Mouse (Mus musculus) E14TG2a.4 (cell line): Measurements from ENCODE around the gene Akap13.

Source experiments
- H3K27me3 ChIP-seq: 2 replicates; pipeline ENCODE4 v1.6.1; 2014; ENCODE audit warnings: low read length, control low read depth; ENCODE audit not compliant: insufficient read depth
- H3K36me3 ChIP-seq: 2 replicates; pipeline ENCODE4 v1.6.1; 2014; ENCODE audit warnings: low read length, control low read depth; ENCODE audit not compliant: insufficient read depth
- H3K4me1 ChIP-seq: replicated peaks from 2 replicates; pipeline ENCODE4 v1.6.1; 2014; ENCODE audit warnings: low read depth, low read length, control low read depth
- H3K4me3 ChIP-seq: replicated peaks from 2 replicates; pipeline ENCODE4 v1.5.1; 2014; ENCODE audit warnings: mild to moderate bottlenecking, low read length
- H3K9me3 ChIP-seq: 2 replicates; pipeline ENCODE4 v1.6.1; 2014; ENCODE audit warnings: low read length, control low read depth
- CTCF ChIP-seq: conservative IDR thresholded peaks from 2 replicates; pipeline ENCODE4 v1.5.1; 2014; ENCODE audit warnings: low read length
- NANOG ChIP-seq: IDR thresholded peaks from 2 replicates; pipeline ENCODE4 v1.6.1; 2014; ENCODE audit warnings: borderline replicate concordance, low read length, mixed read lengths
- POU5F1 ChIP-seq: IDR thresholded peaks from 2 replicates; pipeline ENCODE4 v1.6.1; 2014; ENCODE audit warnings: low read length, borderline replicate concordance

The Akap13 gene

GRCm38 (mm10) chr7:75571078-75571477 lies 115.7 kb downstream of the Akap13 start:
- H3K4me1 ChIP-seq: peaks cover 7% of the 10 kb centered on the region; the same call in 1 of the 2 replicates
- no peak for TF ChIP-seq POU5F1
- TF ChIP-seq NANOG: no peak
- TF ChIP-seq CTCF: no peak
- H3K27me3 ChIP-seq: no peaks in the 10 kb centered on the region
- H3K9me3 ChIP-seq: no peaks in the 10 kb centered on the region
- H3K36me3 ChIP-seq: no peaks in the 10 kb centered on the region
- H3K4me3 ChIP-seq: no peak overlapping the region

- no peaks in the 10 kb centered on the region for H3K36me3 ChIP-seq
- H3K4me1 ChIP-seq: peaks cover 7% of the 10 kb centered on the region; the same call in 1 of the 2 replicates
- TF ChIP-seq NANOG (no peak), CTCF (no peak), POU5F1 (no peak)
- H3K27me3 ChIP-seq: no peaks in the 10 kb centered on the region
- no peaks in the 10 kb centered on the region for H3K9me3 ChIP-seq
- no peak overlapping the region for H3K4me3 ChIP-seq
These were observed 116.8 kb downstream of the Akap13 start for GRCm38 (mm10) chr7:75572127-75572526.

- H3K4me1 ChIP-seq: peaks cover 7% of the 10 kb centered on the region; the same call in 1 of the 2 replicates
- TF ChIP-seq POU5F1: no peak
- TF ChIP-seq NANOG: no peak
- TF ChIP-seq CTCF: no peak
These were observed 119.9 kb downstream of the Akap13 start for GRCm38 (mm10) chr7:75575120-75575649.

GRCm38 (mm10) chr7:75575800-75576585 lies 120.7 kb downstream of the Akap13 start:
- no peak overlapping the region for H3K4me3 ChIP-seq
- no peaks in the 10 kb centered on the region for H3K9me3 ChIP-seq
- no peaks in the 10 kb centered on the region for H3K27me3 ChIP-seq
- H3K36me3 ChIP-seq: peaks cover 8% of the 10 kb centered on the region; the same call in 1 of the 2 replicates
- peaks cover 7% of the 10 kb centered on the region; the same call in 1 of the 2 replicates for H3K4me1 ChIP-seq
- TF ChIP-seq NANOG (no peak), POU5F1 (no peak), CTCF (no peak)

More at GRCm38 (mm10) chr7:75575120-75575649, 119.9 kb downstream of the Akap13 start:
- no peaks in the 10 kb centered on the region for H3K9me3 ChIP-seq
- H3K36me3 ChIP-seq: 0 out of 2 replicates have a peak, but pooled peaks cover 6% of the 10 kb centered on the region
- no peak overlapping the region for H3K4me3 ChIP-seq
- H3K27me3 ChIP-seq: no peaks in the 10 kb centered on the region

- H3K4me3 ChIP-seq: no peak overlapping the region
- H3K27me3 ChIP-seq: no peaks in the 10 kb centered on the region
- peaks cover 7% of the 10 kb centered on the region; the same call in 1 of the 2 replicates for H3K4me1 ChIP-seq
- no peak for TF ChIP-seq POU5F1
- TF ChIP-seq CTCF: no peak
- no peak for TF ChIP-seq NANOG
- peaks cover 9% of the 10 kb centered on the region; the same call in 1 of the 2 replicates for H3K36me3 ChIP-seq
- H3K9me3 ChIP-seq: no peaks in the 10 kb centered on the region
These were observed 121.5 kb downstream of the Akap13 start for GRCm38 (mm10) chr7:75576851-75577250.

- Histone ChIP-seq H3K36me3 (peaks cover 9% of the 10 kb centered on the region; the same call in 1 of the 2 replicates), H3K4me1 (peaks cover 7% of the 10 kb centered on the region; the same call in 1 of the 2 replicates), H3K27me3 (no peaks in the 10 kb centered on the region), H3K9me3 (no peaks in the 10 kb centered on the region), H3K4me3 (no peak overlapping the region)
- TF ChIP-seq NANOG (no peak), POU5F1 (no peak), CTCF (no peak)
These were observed 122.0 kb downstream of the Akap13 start for GRCm38 (mm10) chr7:75577353-75577752.

GRCm38 (mm10) chr7:75578647-75579046 lies 123.3 kb downstream of the Akap13 start:
- TF ChIP-seq NANOG: no peak
- TF ChIP-seq POU5F1: no peak
- TF ChIP-seq CTCF: no peak
- H3K9me3 ChIP-seq: no peaks in the 10 kb centered on the region
- no peaks in the 10 kb centered on the region for H3K27me3 ChIP-seq
- peaks cover 7% of the 10 kb centered on the region; the same call in 1 of the 2 replicates for H3K4me1 ChIP-seq
- H3K36me3 ChIP-seq: peaks cover 9% of the 10 kb centered on the region; the same call in 1 of the 2 replicates
- no peak overlapping the region for H3K4me3 ChIP-seq

- no peak for TF ChIP-seq NANOG
- H3K9me3 ChIP-seq: no peaks in the 10 kb centered on the region
- H3K27me3 ChIP-seq: no peaks in the 10 kb centered on the region
- 0 out of 2 replicates have a peak, but pooled peaks cover 4% of the 10 kb centered on the region for H3K4me1 ChIP-seq
- H3K36me3 ChIP-seq: peaks cover 11% of the 10 kb centered on the region; the same call in 1 of the 2 replicates
- H3K4me3 ChIP-seq: no peak overlapping the region
These were observed 126.8 kb downstream of the Akap13 start for GRCm38 (mm10) chr7:75582091-75582490.
